Mouse (Mus musculus) embryonic fibroblast, embryonic 13.5 days (primary cell): Measurements from ENCODE around the gene Fbxw15. TPM values are rescaled to one million over a fixed set of nuclear protein-coding genes. Genes with fewer than 3 reads are reported as not detected.
"Not testable (repeated sequence)": the region's sequence is repeated elsewhere in the genome, so short reads cannot be mapped to it uniquely, and the experiment has no call there.

Experiments used
- H3K27ac ChIP-seq: 2 replicates; pipeline ENCODE4 v1.5.1; 2012; ENCODE audit warnings: low read length, control low read depth, inconsistent platforms; ENCODE audit not compliant: insufficient read depth
- H3K4me1 ChIP-seq: 2 replicates; pipeline ENCODE4 v1.6.1; 2011; ENCODE audit warnings: low read length; ENCODE audit not compliant: control insufficient read depth, insufficient read depth
- H3K4me3 ChIP-seq: 2 replicates; pipeline ENCODE4 v1.5.1; 2011; ENCODE audit warnings: mild to moderate bottlenecking, control low read depth, low read length; ENCODE audit not compliant: insufficient read depth
- CTCF ChIP-seq: IDR thresholded peaks from 2 replicates; pipeline ENCODE4 v1.5.1; 2011; ENCODE audit warnings: mild to moderate bottlenecking, control low read depth, low read length, moderate library complexity, borderline replicate concordance; ENCODE audit not compliant: insufficient read depth
- POLR2A ChIP-seq: IDR thresholded peaks from 2 replicates; pipeline ENCODE4 v1.6.1; 2011; ENCODE audit warnings: low read depth, mild to moderate bottlenecking, control low read depth, low read length, moderate library complexity
- polyA plus RNA-seq: library from polyadenylated mRNA; stranded (reverse); fragments of >200 nt; gene quantifications from 2 replicates; pipeline ENCODE4 v1.2.4, GENCODE M21; 2011; ENCODE audit warnings: low read depth; ENCODE audit not compliant: missing spikeins, insufficient read length

Fbxw15 gene
- not detected in 2 replicates for polyA plus RNA-seq

GRCm38 (mm10) chr9:109568162-109568561 is at the start of gene Fbxw15:
Gene Fbxw15 (minus strand): TSS chr9:109568262.
- not testable (repeated sequence) for H3K27ac ChIP-seq, H3K4me1 ChIP-seq

GRCm38 (mm10) chr9:109606837-109607236 is 38.8 kb upstream of the Fbxw15 start:
- not testable (repeated sequence) for H3K4me1 ChIP-seq, H3K4me3 ChIP-seq, H3K27ac ChIP-seq

More at GRCm38 (mm10) chr9:109568162-109568561, at the start of gene Fbxw15:
- not testable (repeated sequence) for H3K4me3 ChIP-seq

DNA sequence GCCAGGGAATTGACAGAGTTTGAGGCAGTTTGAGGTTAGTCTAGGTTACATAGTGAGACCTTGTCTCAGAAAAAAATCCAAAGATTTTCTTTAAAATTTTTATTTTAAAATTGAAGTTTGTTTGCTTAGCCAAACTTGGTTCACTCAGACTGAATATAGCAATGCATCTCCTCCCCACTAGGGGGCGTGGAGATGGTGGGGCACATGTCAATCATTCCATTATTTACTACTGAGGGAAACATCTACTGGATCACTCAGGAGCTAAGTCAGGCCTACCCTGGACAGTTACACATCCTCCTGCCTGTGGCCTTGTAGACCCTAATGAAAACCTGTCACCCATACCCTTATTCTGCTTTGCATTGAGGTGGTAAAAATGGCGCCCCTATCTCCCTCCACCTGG is 34.1 kb upstream of the Fbxw15 start:
- H3K27ac ChIP-seq, H3K4me1 ChIP-seq, H3K4me3 ChIP-seq: not testable (repeated sequence)

- TF ChIP-seq CTCF: no peak
- no peak for TF ChIP-seq POLR2A
- no peak overlapping the region for H3K27ac ChIP-seq
- no peaks in the 10 kb centered on the region for H3K4me1 ChIP-seq
- H3K4me3 ChIP-seq: no peak overlapping the region
Measured at GRCm38 (mm10) chr9:109597226-109597625, 29.2 kb upstream of the Fbxw15 start.

DNA sequence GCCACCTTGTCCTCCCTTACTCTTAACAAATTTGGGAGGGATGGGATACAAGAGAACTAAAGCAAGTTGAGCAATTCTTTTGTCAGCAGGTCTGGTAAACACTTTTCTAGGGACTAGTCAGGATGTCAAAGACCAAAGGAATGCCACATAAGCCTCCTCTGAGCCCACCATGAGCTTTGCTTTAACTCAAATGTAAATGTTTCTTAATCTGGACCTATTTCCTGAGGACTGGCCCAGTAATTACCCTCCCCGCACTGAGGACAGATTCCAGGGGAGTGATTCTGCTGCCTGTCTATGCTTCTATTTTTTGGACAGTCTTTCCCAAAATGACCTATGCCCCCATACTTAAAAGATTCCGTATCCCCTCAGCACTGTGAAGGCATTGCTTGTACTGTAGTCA is 26.8 kb upstream of the Fbxw15 start:
- H3K4me1 ChIP-seq: no peaks in the 10 kb centered on the region
- TF ChIP-seq POLR2A (no peak), CTCF (no peak)
- H3K4me3 ChIP-seq: no peak overlapping the region
- no peak overlapping the region for H3K27ac ChIP-seq

DNA sequence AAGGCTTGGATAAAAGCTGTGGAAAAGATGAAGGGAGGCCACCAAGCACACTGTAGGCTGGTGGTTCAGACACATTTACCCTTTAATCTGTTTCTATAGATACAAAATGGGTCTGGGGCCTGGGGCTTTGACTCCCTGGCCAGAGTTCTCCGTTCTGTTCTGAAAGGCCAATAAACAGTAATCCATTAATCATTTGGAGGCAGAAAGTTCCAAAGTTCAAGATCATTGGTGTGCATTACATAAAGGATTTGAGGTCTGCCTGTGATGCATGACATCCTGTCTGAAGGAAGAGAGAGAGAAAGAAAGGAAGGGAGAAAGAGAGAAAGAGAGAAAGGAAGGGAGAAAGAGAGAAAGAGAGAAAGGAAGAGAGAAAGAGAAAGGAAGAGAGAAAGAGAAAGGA is 2.5 kb downstream of the Fbxw15 start:
- Histone ChIP-seq H3K4me1 (no peaks in the 10 kb centered on the region), H3K27ac (no peak overlapping the region), H3K4me3 (no peak overlapping the region)
- no peak for TF ChIP-seq CTCF
- TF ChIP-seq POLR2A: no peak

DNA sequence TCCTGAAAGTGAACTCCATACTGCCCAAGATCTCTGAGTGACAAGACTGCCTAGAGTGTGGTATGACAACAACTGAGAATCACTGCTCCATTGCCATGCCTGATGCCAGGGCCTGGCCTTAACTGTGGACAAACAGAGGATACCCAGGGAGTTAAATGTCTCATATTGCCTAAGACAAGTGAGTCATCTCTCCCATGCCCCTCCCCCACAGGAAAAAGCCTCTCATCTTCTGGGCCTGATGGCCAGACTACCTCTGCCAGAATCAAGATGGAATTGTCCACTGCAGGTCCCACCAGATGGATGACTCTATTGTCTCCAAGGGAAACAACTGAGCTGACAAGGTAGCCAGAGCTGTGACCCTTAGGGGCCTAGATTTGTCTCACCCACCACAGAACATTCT is 6.0 kb downstream of the Fbxw15 start:
- H3K4me3 ChIP-seq, H3K27ac ChIP-seq, H3K4me1 ChIP-seq: not testable (repeated sequence)

- H3K4me3 ChIP-seq: no peak overlapping the region
- TF ChIP-seq POLR2A (no peak), CTCF (no peak)
- H3K4me1 ChIP-seq: no peaks in the 10 kb centered on the region
- H3K27ac ChIP-seq: no peak overlapping the region
Measured at GRCm38 (mm10) chr9:109552483-109552882, 15.6 kb downstream of the Fbxw15 start.

DNA sequence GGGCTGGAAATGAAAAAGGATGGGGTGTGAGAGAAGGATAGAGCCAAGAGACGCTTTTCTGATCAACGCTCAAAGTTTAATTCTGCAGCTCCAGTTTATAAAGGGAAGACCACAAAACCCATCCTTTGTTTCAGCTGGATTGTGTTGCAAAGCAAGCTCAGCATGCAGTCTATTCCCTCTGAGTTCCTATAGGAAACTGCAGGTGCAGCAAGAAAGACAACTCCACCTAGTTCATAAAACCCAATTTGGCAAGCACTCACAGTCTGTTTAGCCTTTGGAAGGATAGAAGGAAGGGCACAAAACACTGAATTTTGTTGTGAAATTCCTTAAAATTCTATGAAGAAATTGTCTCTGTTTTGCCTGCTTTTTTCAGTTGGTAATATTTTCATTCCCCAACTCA is 18.4 kb downstream of the Fbxw15 start:
- H3K4me3 ChIP-seq, H3K27ac ChIP-seq, H3K4me1 ChIP-seq: not testable (repeated sequence)

DNA sequence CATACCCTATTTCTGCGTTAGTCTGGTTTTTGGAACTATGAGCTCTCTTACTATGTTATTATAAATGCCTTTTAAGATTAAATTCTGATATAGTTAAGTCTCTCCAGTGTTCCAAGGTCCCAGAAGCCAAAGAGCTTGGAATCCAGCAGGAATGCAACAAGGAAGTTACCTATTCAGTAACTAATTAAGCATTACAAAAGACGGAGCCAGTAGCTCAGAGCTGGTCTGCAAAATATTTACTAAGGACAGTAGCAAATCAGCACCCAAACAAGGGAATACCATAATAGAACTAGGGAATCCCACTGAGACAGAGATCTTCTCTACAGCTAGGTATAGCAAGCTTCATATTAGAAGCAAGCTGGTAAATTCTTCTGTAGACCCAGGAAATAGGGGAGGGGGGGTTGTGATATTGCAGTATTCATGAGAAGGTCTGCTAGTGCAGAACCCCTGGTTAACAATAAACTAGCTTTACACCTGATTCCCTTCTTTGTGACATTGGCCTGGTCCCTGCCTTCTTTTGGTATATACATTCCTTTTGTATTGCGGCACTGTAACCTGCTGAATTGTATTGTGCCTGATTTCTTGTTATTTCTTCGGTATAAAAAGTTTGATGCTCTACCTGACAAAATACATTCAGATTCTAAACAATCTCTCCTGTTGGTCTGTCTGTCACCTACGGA is 44.5 kb downstream of the Fbxw15 start:
- Histone ChIP-seq H3K4me3 (no peak overlapping the region), H3K27ac (no peak overlapping the region), H3K4me1 (no peaks in the 10 kb centered on the region)
- TF ChIP-seq POLR2A: no peak
- no peak for TF ChIP-seq CTCF

Other genes starting within 250 kb of the Fbxw15 start
- gene Fbxw28, start 228.6 kb downstream of the Fbxw15 start, polyA plus RNA-seq: not detected in 2 replicates
- not detected in 2 replicates for gene Fbxw22, start 164.0 kb downstream of the Fbxw15 start, polyA plus RNA-seq
- gene Fbxw16, start 119.1 kb downstream of the Fbxw15 start, polyA plus RNA-seq: not detected in 2 replicates
- not detected in 2 replicates for gene Fbxw19, start 72.4 kb downstream of the Fbxw15 start, polyA plus RNA-seq
- not detected in 2 replicates for gene Fbxw24, start 57.8 kb upstream of the Fbxw15 start, polyA plus RNA-seq
- not detected in 2 replicates for gene Fbxw25, start 96.4 kb upstream of the Fbxw15 start, polyA plus RNA-seq
- not detected in 2 replicates for gene Fbxw18, start 134.4 kb upstream of the Fbxw15 start, polyA plus RNA-seq
- not detected in 2 replicates for gene Fbxw26, start 177.8 kb upstream of the Fbxw15 start, polyA plus RNA-seq
- gene Fbxw27, start 222.4 kb upstream of the Fbxw15 start, polyA plus RNA-seq: not detected in 2 replicates
- gene Spink8, start 244.0 kb upstream of the Fbxw15 start, polyA plus RNA-seq: not detected in 2 replicates